Mouse (Mus musculus) lung, postnatal 25 days (tissue): ENCODE results near the gene Itgb8.
A peak's percentile ranks its signal among the peaks of the same experiment; 100 is the strongest.

ENCODE experiments used
- DNase-seq: peaks from one replicate; pipeline ENCODE4 v3.0.0; 2022; ENCODE audit warnings: low spot score

The Itgb8 gene

DNA sequence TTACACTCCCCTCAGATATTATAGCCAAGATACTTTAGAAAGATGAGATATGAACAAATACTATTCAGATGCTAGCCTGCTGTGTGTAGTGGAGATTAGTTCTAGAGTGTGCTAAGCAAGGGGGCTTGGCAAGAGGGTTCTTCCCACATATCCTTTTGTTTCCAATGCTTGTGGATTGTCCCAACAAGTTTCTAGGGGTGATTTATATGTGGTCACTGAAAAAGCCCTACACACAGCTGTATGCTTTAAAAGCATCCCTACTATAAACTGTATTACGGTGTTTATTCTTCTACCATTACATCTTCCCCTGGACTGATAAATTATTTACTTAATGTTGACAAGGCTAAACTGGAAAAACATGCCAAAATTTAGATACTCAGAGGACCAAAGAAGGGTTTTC is 92.6 kb downstream of the Itgb8 start:
- no peak for DNase-seq

DNA sequence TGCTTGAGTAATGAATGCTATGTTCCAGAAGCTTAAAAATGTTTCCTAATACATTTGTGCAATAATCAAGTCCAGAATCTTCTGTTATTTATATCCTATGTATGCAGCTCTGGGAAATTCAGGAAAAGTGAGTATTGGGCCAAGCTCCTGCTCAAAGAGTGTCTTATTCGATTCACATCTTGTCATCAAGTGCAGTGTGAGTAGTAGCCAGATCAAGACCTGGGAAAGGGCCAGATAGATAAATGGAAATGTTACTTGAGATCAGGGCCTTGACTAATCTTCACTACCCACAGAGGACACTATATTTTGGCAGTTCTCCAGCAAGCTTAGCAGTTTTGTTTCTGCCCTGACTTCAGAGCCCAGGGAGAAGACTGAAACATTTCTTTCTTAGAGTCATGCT is 100.7 kb downstream of the Itgb8 start:
- DNase-seq: no peak

DNA sequence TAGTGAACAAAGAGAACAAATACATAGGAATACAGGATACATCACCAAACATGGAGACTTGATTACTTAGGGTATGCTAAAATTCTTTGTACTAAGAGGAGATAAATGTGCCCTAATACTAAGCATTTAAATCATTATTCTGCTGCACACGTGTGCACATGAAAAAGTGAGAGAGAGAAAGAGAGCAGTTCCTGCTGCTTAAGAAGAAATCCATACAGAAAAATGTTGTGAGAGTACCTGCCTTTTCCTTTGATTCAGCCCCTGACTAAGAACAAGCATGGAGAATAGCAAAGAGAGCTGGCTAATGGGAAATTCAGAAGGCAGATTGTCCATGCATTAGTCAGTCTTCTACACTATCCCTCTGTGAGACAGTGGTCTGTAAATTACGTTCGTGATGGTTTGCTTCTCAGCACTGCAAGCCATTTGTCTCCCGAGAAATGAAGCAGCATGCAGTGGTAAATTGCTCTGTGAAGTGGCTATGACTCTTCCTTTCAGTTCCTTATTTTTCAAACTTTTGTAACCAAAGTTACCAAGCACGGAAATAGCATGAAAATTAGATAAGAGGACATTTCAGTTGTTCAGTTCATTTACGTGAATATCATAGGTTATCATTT is 125.0 kb downstream of the Itgb8 start:
- no peak for DNase-seq

DNA sequence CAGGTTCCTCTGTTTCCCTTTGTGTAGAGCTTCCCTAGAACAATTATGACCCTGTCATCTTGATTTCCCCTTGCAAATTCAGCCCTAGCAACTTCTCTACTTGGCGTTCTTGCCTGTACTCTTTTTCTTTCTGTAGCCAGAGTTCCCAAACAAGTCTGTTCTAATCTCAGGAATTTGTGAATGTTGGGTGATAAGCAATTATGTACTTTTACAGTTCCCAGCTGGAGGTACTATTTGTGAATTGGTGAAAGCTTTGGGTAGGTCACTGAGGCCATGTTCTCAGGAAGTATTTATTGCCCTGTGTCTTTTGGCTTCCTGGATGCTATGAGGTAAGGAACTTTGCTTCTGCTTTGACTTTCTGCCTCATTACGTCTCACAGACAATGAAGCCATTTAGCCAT is 128.5 kb downstream of the Itgb8 start:
- peak; percentile 14 for DNase-seq
